ENCODE assay signal across 34 mouse cellular contexts in the genomic region with DNA sequence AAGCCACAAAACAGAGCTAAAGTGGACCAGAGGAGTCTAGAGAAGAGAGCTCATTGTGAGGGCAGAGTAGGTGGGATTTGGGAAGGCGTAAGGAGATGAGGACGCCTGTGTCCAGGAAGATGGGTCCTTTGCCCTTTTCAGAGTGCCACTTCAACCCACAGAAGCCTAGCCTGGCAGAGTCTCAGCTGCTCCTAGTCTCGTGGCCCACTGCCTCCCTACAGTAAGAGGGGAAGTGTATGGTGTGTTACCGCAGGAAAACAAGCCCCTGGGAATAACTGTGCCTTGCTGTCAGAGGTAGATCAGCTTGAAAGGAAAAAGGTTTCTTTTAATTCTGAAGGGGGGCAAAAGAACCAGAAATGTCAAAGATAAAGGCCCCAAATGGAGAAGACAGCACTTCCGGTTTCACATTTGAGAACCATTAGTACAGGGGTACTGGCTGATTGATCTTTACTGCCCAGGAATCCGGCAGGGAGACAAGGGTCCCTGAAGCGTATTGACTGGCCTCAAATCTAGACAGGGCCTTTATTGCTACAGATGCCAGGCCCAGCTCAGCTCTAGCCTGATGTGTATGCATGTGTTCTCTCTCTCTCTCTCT. TPM values are rescaled to one million over a fixed set of nuclear protein-coding genes. Genes with fewer than 3 reads are reported as not detected.
A peak's percentile ranks its signal among the peaks of the same experiment; 100 is the strongest.
DNase-seq lines count a peak whose midpoint lies in the region; ATAC-seq and TF ChIP-seq lines count a peak whose summit lies in the region.
"Had no signal": no experiment of that assay in that cellular context is flagged by ENCODE, and none has a peak within 500 bp of the region (broad histone marks: within the 10 kb centered on the region; RNA-seq: fewer than 3 reads in every experiment).

No protein-coding gene starts in this region.

- H3K36me3 ChIP-seq in heart, adult 2 months (ENCODE audit: control insufficient read depth, insufficient read depth, low read length) = no peaks in the 10 kb centered on the region; the same call in 1 of the 2 replicates
- H3K36me3 ChIP-seq in midbrain, embryonic 11.5 days (ENCODE audit: control insufficient read depth, insufficient read depth, low read length) = no peaks in the 10 kb centered on the region
- H3K36me3 ChIP-seq in midbrain, embryonic 13.5 days = peaks cover 31% of the 10 kb centered on the region
- H3K36me3 ChIP-seq in embryonic facial prominence, embryonic 13.5 days = peaks cover 32% of the 10 kb centered on the region
- H3K36me3 ChIP-seq in liver, embryonic 11.5 days (ENCODE audit: control insufficient read depth, insufficient read depth, low read length) = no peaks in the 10 kb centered on the region
- H3K36me3 ChIP-seq in thymus, adult 2 months (ENCODE audit: control insufficient read depth, insufficient read depth, low read length) = no peaks in the 10 kb centered on the region

- H3K79me2 ChIP-seq in heart, adult 2 months (replicated peaks; ENCODE audit: control insufficient read depth, insufficient read depth, low read length) = no peaks in the 10 kb centered on the region

- H3K9ac ChIP-seq in heart, adult 2 months (ENCODE audit: low read depth, low read length) = no peak overlapping the region
- H3K9ac ChIP-seq in midbrain, embryonic 11.5 days (ENCODE audit: low read length) = no peak overlapping the region
- no peak overlapping the region for H3K9ac ChIP-seq in midbrain, embryonic 13.5 days (replicated peaks)
- no peak overlapping the region for H3K9ac ChIP-seq in embryonic facial prominence, embryonic 13.5 days
- no peak overlapping the region for H3K9ac ChIP-seq in liver, embryonic 11.5 days (ENCODE audit: low read depth, low read length)
- H3K9ac ChIP-seq: embryonic facial prominence, embryonic 12.5 days; forebrain, postnatal 0 days; heart, embryonic 13.5 days; hindbrain, embryonic 15.5 days; kidney, embryonic 15.5 days; liver, embryonic 14.5 days; lung, embryonic 15.5 days; neural tube, embryonic 15.5 days had no signal

- no peak overlapping the region for H3K4me2 ChIP-seq in midbrain, embryonic 11.5 days
- no peak overlapping the region for H3K4me2 ChIP-seq in midbrain, embryonic 13.5 days (replicated peaks)
- H3K4me2 ChIP-seq in embryonic facial prominence, embryonic 13.5 days = no peak overlapping the region
- H3K4me2 ChIP-seq in liver, embryonic 11.5 days = no peak overlapping the region
- H3K4me2 ChIP-seq: embryonic facial prominence, embryonic 12.5 days; heart, embryonic 13.5 days; hindbrain, embryonic 15.5 days; kidney, embryonic 15.5 days; lung, embryonic 15.5 days; neural tube, embryonic 15.5 days had no signal

- H3K9me3 ChIP-seq in midbrain, embryonic 11.5 days (ENCODE audit: control insufficient read depth, low read length) = no peaks in the 10 kb centered on the region
- H3K9me3 ChIP-seq in midbrain, embryonic 13.5 days = no peaks in the 10 kb centered on the region
- no peaks in the 10 kb centered on the region for H3K9me3 ChIP-seq in embryonic facial prominence, embryonic 13.5 days
- H3K9me3 ChIP-seq in liver, embryonic 11.5 days (ENCODE audit: control insufficient read depth, low read length) = no peaks in the 10 kb centered on the region
- H3K9me3 ChIP-seq: embryonic facial prominence, embryonic 12.5 days; heart, embryonic 13.5 days; hindbrain, embryonic 15.5 days; kidney, embryonic 15.5 days; lung, embryonic 15.5 days; midbrain, embryonic 10.5 days; neural tube, embryonic 15.5 days had no signal

- no peak for TF ChIP-seq EP300 in heart, adult 2 months (IDR thresholded peaks at IDR 0.05; ENCODE audit: insufficient read depth, low read depth, low read length)

- no peaks in the 10 kb centered on the region for H3K27me3 ChIP-seq in heart, adult 2 months (ENCODE audit: control insufficient read depth, insufficient read depth, low read length)
- no peaks in the 10 kb centered on the region for H3K27me3 ChIP-seq in midbrain, embryonic 11.5 days (ENCODE audit: control insufficient read depth, insufficient read depth, low read length)
- peaks cover 3% of the 10 kb centered on the region; the same call in 1 of the 2 replicates for H3K27me3 ChIP-seq in midbrain, embryonic 13.5 days
- no peaks in the 10 kb centered on the region for H3K27me3 ChIP-seq in embryonic facial prominence, embryonic 13.5 days
- H3K27me3 ChIP-seq in liver, embryonic 11.5 days (replicated peaks; ENCODE audit: control insufficient read depth, insufficient read depth, low read length) = no peaks in the 10 kb centered on the region
- H3K27me3 ChIP-seq in thymus, adult 2 months (ENCODE audit: control insufficient read depth, insufficient read depth, low read length) = no peaks in the 10 kb centered on the region
- H3K27me3 ChIP-seq: embryonic facial prominence, embryonic 12.5 days; heart, embryonic 13.5 days; hindbrain, embryonic 15.5 days; kidney, embryonic 15.5 days; lung, embryonic 15.5 days; neural tube, embryonic 15.5 days had no signal

- ATAC-seq in midbrain, embryonic 11.5 days (ENCODE audit: low FRiP score) = no peak
- ATAC-seq in midbrain, embryonic 13.5 days = no peak
- no peak for ATAC-seq in embryonic facial prominence, embryonic 13.5 days (ENCODE audit: insufficient number of reproducible peaks, insufficient read depth, low FRiP score, low TSS enrichment, low read depth)
- no peak for ATAC-seq in liver, embryonic 11.5 days (replicated peaks; ENCODE audit: low FRiP score)
- ATAC-seq: forebrain, postnatal 0 days; intestine, embryonic 16.5 days had no signal

- no peak for TF ChIP-seq POLR2A in heart, adult 2 months (IDR thresholded peaks at IDR 0.05; ENCODE audit: insufficient read depth, low read depth, low read length)
- no peak for TF ChIP-seq POLR2A in thymus, adult 2 months (IDR thresholded peaks at IDR 0.05; ENCODE audit: control insufficient read depth, extremely low read depth, insufficient read depth, low read length, poor library complexity)

- peak overlapping the region; percentile 45; the same call in 1 of the 2 replicates for H3K27ac ChIP-seq in heart, adult 2 months
- H3K27ac ChIP-seq in midbrain, embryonic 11.5 days (ENCODE audit: low read depth, low read length) = no peak overlapping the region
- H3K27ac ChIP-seq in midbrain, embryonic 13.5 days = no peak overlapping the region
- peak overlapping the region; percentile 22; the same call in 1 of the 2 replicates for H3K27ac ChIP-seq in embryonic facial prominence, embryonic 13.5 days
- H3K27ac ChIP-seq in liver, embryonic 11.5 days (ENCODE audit: low read depth, low read length) = no peak overlapping the region
- H3K27ac ChIP-seq in thymus, adult 2 months (ENCODE audit: control insufficient read depth, insufficient read depth, low read length) = no peak overlapping the region
- H3K27ac ChIP-seq: embryonic facial prominence, embryonic 12.5 days; heart, embryonic 13.5 days; hindbrain, embryonic 15.5 days; kidney, embryonic 15.5 days; liver, embryonic 14.5 days; midbrain, embryonic 10.5 days; neural tube, embryonic 15.5 days had no signal

- intact Hi-C loops in heart, adult 2 months (cut with DNase I) = no loop called here

- DNase-seq in heart, adult 2 months = no peak
- no peak for DNase-seq in heart, adult 8-10 months (ENCODE audit: low spot score)
- peak; percentile 53 for DNase-seq in midbrain, embryonic 11.5 days (ENCODE audit: low spot score, missing footprints)
- no peak for DNase-seq in liver, embryonic 11.5 days (ENCODE audit: low spot score)
- no peak for DNase-seq in kidney, adult 18-20 months
- DNase-seq in thymus, adult 2 months = no peak
- DNase-seq: adrenal gland, postnatal 36 days; cerebellum, adult 18-20 months; cerebellum, postnatal 14 days; forebrain, postnatal 0 days; gastrocnemius, postnatal 36 days; kidney, postnatal 36 days; layer of hippocampus, adult 9-11 months; right cerebral cortex, adult 18-20 months; right cerebral cortex, postnatal 4 days; thymus, adult 18-20 months; thymus, postnatal 4 days had no signal

- no peak overlapping the region for H3K4me3 ChIP-seq in heart, adult 2 months
- H3K4me3 ChIP-seq in midbrain, embryonic 11.5 days (ENCODE audit: low read depth, low read length) = no peak overlapping the region
- no peak overlapping the region for H3K4me3 ChIP-seq in midbrain, embryonic 13.5 days (replicated peaks)
- H3K4me3 ChIP-seq in embryonic facial prominence, embryonic 13.5 days = no peak overlapping the region
- H3K4me3 ChIP-seq in liver, embryonic 11.5 days (ENCODE audit: low read depth, low read length) = no peak overlapping the region
- no peak overlapping the region for H3K4me3 ChIP-seq in thymus, adult 2 months (ENCODE audit: control insufficient read depth, insufficient read depth, low read length)
- H3K4me3 ChIP-seq: embryonic facial prominence, embryonic 12.5 days; heart, embryonic 13.5 days; hindbrain, embryonic 15.5 days; kidney, embryonic 15.5 days; lung, embryonic 15.5 days; midbrain, embryonic 10.5 days; neural tube, embryonic 15.5 days had no signal

- no peak for TF ChIP-seq CTCF in heart, adult 2 months (IDR thresholded peaks at IDR 0.05)
- no peak for TF ChIP-seq CTCF in thymus, adult 2 months (IDR thresholded peaks at IDR 0.05; ENCODE audit: borderline replicate concordance, control insufficient read depth, extremely low read depth, insufficient read depth, low read length, poor library complexity)

- H3K4me1 ChIP-seq in heart, adult 2 months (ENCODE audit: control insufficient read depth, insufficient read depth, low read length) = peaks cover 19% of the 10 kb centered on the region
- H3K4me1 ChIP-seq in midbrain, embryonic 11.5 days (ENCODE audit: control insufficient read depth, insufficient read depth, low read length) = no peaks in the 10 kb centered on the region
- peaks cover 8% of the 10 kb centered on the region for H3K4me1 ChIP-seq in midbrain, embryonic 13.5 days (replicated peaks)
- H3K4me1 ChIP-seq in embryonic facial prominence, embryonic 13.5 days = peaks cover 22% of the 10 kb centered on the region
- H3K4me1 ChIP-seq in liver, embryonic 11.5 days (replicated peaks; ENCODE audit: control insufficient read depth, insufficient read depth, low read length) = no peaks in the 10 kb centered on the region; the same call in 1 of the 2 replicates
- no peaks in the 10 kb centered on the region for H3K4me1 ChIP-seq in thymus, adult 2 months (replicated peaks; ENCODE audit: control insufficient read depth, insufficient read depth, low read length)

- WGBS in heart, adult 2 months = 78% methylated on average over 7 of the region's 7 CpGs
- 86% methylated on average over 7 of the region's 7 CpGs for WGBS in midbrain, embryonic 11.5 days
- 88% methylated on average over 7 of the region's 7 CpGs for WGBS in midbrain, embryonic 13.5 days
- 53% methylated on average over 7 of the region's 7 CpGs for WGBS in embryonic facial prominence, embryonic 13.5 days
- 71% methylated on average over 7 of the region's 7 CpGs for WGBS in liver, embryonic 11.5 days
- 86% methylated on average over 7 of the region's 7 CpGs for WGBS in thymus, adult 2 months

RNA-seq across cellular contexts. Expression of gene Rho, which starts 33.5 kb away (rescaled TPM):
- under 1 TPM in 1 of 2 experiments, not detected in 1; 0.23 TPM for total RNA-seq in heart, adult 2 months (2021)
- 0.44 and 1.3 TPM in 2 replicates for polyA plus RNA-seq in heart, adult 2 months (2012; rRNA removed)
- total RNA-seq in heart, adult 8-10 months (2022) = not detected
- 0.08 TPM in 1 of 2 replicates, not detected in the other for polyA plus RNA-seq in midbrain, embryonic 11.5 days (2014; fragmentation: Nextera tagmentation; extraction: Ambion mirVana)
- polyA plus RNA-seq in midbrain, embryonic 13.5 days (2015; fragmentation: Nextera tagmentation; extraction: Ambion mirVana) = 0.05 and 0.21 TPM in 2 replicates
- 0.14 and 0.43 TPM in 2 replicates for polyA plus RNA-seq in embryonic facial prominence, embryonic 13.5 days (2015; fragmentation: Nextera tagmentation; extraction: Ambion mirVana)
- 0.06 TPM in 1 of 2 replicates, not detected in the other for polyA plus RNA-seq in liver, embryonic 11.5 days (2014; fragmentation: Nextera tagmentation; extraction: Ambion mirVana)
- 0.37 and 1.3 TPM in 2 replicates for polyA plus RNA-seq in thymus, adult 2 months (2012; rRNA removed)
- total RNA-seq: gastrocnemius, postnatal 36 days; heart, postnatal 36 days; MEL had no signal
- polyA plus RNA-seq: forebrain, postnatal 0 days; heart, embryonic 13.5 days had no signal

RNA-seq across cellular contexts. Expression of gene Ift122, which starts 44.8 kb away (rescaled TPM):
- 1 to 10 TPM; 6.6 to 7.3 TPM for total RNA-seq in heart, adult 2 months (2021)
- 12.8 and 15.2 TPM in 2 replicates for polyA plus RNA-seq in heart, adult 2 months (2012; rRNA removed)
- 1 to 10 TPM; 8.5 to 10.0 (median 9.0) TPM for total RNA-seq in heart, adult 8-10 months (2022)
- polyA plus RNA-seq in midbrain, embryonic 11.5 days (2014; fragmentation: Nextera tagmentation; extraction: Ambion mirVana) = 25.6 and 25.9 TPM in 2 replicates
- 25.8 and 28.8 TPM in 2 replicates for polyA plus RNA-seq in midbrain, embryonic 13.5 days (2015; fragmentation: Nextera tagmentation; extraction: Ambion mirVana)
- polyA plus RNA-seq in embryonic facial prominence, embryonic 13.5 days (2015; fragmentation: Nextera tagmentation; extraction: Ambion mirVana) = 26.2 and 29.0 TPM in 2 replicates
- polyA plus RNA-seq in liver, embryonic 11.5 days (2014; fragmentation: Nextera tagmentation; extraction: Ambion mirVana) = 9.1 and 10.5 TPM in 2 replicates
- polyA plus RNA-seq in thymus, adult 2 months (2012; rRNA removed) = 7.6 and 8.8 TPM in 2 replicates

RNA-seq across cellular contexts. Expression of gene Mbd4, which starts 44.9 kb away (rescaled TPM):
- 1 to 10 TPM in 1 of 2 experiments, under 1 TPM in 1; 0.93 to 1.5 TPM for total RNA-seq in heart, adult 2 months (2021)
- polyA plus RNA-seq in heart, adult 2 months (2012; rRNA removed) = 1.2 and 1.5 TPM in 2 replicates
- total RNA-seq in heart, adult 8-10 months (2022) = 1 to 10 TPM in 3 of 4 experiments, under 1 TPM in 1; 0.98 to 1.5 (median 1.1) TPM
- 19.6 and 24.7 TPM in 2 replicates for polyA plus RNA-seq in midbrain, embryonic 11.5 days (2014; fragmentation: Nextera tagmentation; extraction: Ambion mirVana)
- 14.5 and 14.9 TPM in 2 replicates for polyA plus RNA-seq in midbrain, embryonic 13.5 days (2015; fragmentation: Nextera tagmentation; extraction: Ambion mirVana)
- polyA plus RNA-seq in embryonic facial prominence, embryonic 13.5 days (2015; fragmentation: Nextera tagmentation; extraction: Ambion mirVana) = 26.0 and 27.9 TPM in 2 replicates
- 20.7 and 23.0 TPM in 2 replicates for polyA plus RNA-seq in liver, embryonic 11.5 days (2014; fragmentation: Nextera tagmentation; extraction: Ambion mirVana)
- 9.0 and 10.5 TPM in 2 replicates for polyA plus RNA-seq in thymus, adult 2 months (2012; rRNA removed)

RNA-seq across cellular contexts. Expression of gene H1foo, which starts 46.7 kb away (rescaled TPM):
- total RNA-seq in heart, adult 2 months (2021) = not detected
- polyA plus RNA-seq in heart, adult 2 months (2012; rRNA removed) = not detected in 2 replicates
- total RNA-seq in heart, adult 8-10 months (2022) = not detected
- not detected in 2 replicates for polyA plus RNA-seq in midbrain, embryonic 11.5 days (2014; fragmentation: Nextera tagmentation; extraction: Ambion mirVana)
- polyA plus RNA-seq in midbrain, embryonic 13.5 days (2015; fragmentation: Nextera tagmentation; extraction: Ambion mirVana) = not detected in 2 replicates
- not detected in 2 replicates for polyA plus RNA-seq in embryonic facial prominence, embryonic 13.5 days (2015; fragmentation: Nextera tagmentation; extraction: Ambion mirVana)
- polyA plus RNA-seq in liver, embryonic 11.5 days (2014; fragmentation: Nextera tagmentation; extraction: Ambion mirVana) = not detected in 2 replicates
- 0.71 and 0.81 TPM in 2 replicates for polyA plus RNA-seq in thymus, adult 2 months (2012; rRNA removed)
- total RNA-seq: adrenal gland, postnatal 36 days; forebrain, postnatal 0 days; gastrocnemius, postnatal 36 days; heart, postnatal 36 days; left cerebral cortex, adult 18-20 months; left cerebral cortex, postnatal 25 days; MEL had no signal
- polyA plus RNA-seq: embryonic facial prominence, embryonic 12.5 days; forebrain, postnatal 0 days; heart, embryonic 13.5 days; hindbrain, embryonic 15.5 days; intestine, embryonic 16.5 days; kidney, embryonic 15.5 days; limb, embryonic 14.5 days; liver, embryonic 14.5 days; lung, embryonic 15.5 days; midbrain, embryonic 10.5 days; neural tube, embryonic 15.5 days; stomach, embryonic 16.5 days had no signal

RNA-seq across cellular contexts. Expression of gene Efcab12, which starts 59.8 kb away (rescaled TPM):
- under 1 TPM; 0.16 to 0.26 TPM for total RNA-seq in heart, adult 2 months (2021)
- polyA plus RNA-seq in heart, adult 2 months (2012; rRNA removed) = 0.06 and 0.14 TPM in 2 replicates
- total RNA-seq in heart, adult 8-10 months (2022) = under 1 TPM; 0.20 to 0.53 (median 0.36) TPM
- 1.7 and 2.0 TPM in 2 replicates for polyA plus RNA-seq in midbrain, embryonic 11.5 days (2014; fragmentation: Nextera tagmentation; extraction: Ambion mirVana)
- polyA plus RNA-seq in midbrain, embryonic 13.5 days (2015; fragmentation: Nextera tagmentation; extraction: Ambion mirVana) = 2.2 and 3.2 TPM in 2 replicates
- polyA plus RNA-seq in embryonic facial prominence, embryonic 13.5 days (2015; fragmentation: Nextera tagmentation; extraction: Ambion mirVana) = 0.62 and 0.81 TPM in 2 replicates
- 0.27 TPM in 2 replicates for polyA plus RNA-seq in liver, embryonic 11.5 days (2014; fragmentation: Nextera tagmentation; extraction: Ambion mirVana)
- polyA plus RNA-seq in thymus, adult 2 months (2012; rRNA removed) = 0.33 and 0.46 TPM in 2 replicates
- total RNA-seq: MEL had no signal

Comparison
In these comparisons a context has a peak if more than half of its experiments do, and no peak if none do; other contexts are left out.
1. H3K27ac ChIP-seq: peak in heart, adult 2 months (single experiment) and embryonic facial prominence, embryonic 13.5 days (single experiment); none in midbrain, embryonic 11.5 days (single experiment), midbrain, embryonic 13.5 days (single experiment), liver, embryonic 11.5 days (single experiment) and thymus, adult 2 months (single experiment).